Mouse (Mus musculus): Measurements from ENCODE around the gene Vmn1r217. TPM values are rescaled to one million over a fixed set of nuclear protein-coding genes. Genes with fewer than 3 reads are reported as not detected.

Vmn1r217 gene
- polyA plus RNA-seq, 1 experiment = not detected

DNA sequence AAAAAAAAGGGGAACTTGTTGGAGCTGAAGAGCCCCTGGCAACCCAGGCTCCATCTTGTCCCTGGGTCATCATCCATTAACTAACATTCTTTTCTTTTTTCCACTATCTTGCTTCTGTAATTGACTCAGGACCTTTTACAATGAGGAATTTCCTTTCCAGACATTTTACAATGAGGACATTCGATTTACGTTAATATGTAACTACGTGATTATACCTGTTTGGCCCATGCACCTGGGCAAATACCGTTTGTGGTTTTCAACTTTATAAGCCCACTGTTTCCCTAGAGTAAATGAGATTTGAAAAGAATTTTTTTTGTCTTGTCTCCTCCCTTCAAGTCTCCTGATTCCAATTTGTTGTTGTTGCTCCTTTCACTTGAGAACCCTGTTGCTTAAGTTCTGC is 23.6 kb downstream of the Vmn1r217 start:
- Histone ChIP-seq H3K27me3 (replicated peaks; ENCODE audit: control insufficient read depth, insufficient read depth, low read length) (no peaks in the 10 kb centered on the region), H3K4me1 (ENCODE audit: control insufficient read depth, insufficient read depth, low read length) (no peaks in the 10 kb centered on the region), H3K27ac (ENCODE audit: insufficient read depth, low read depth, low read length) (no peak overlapping the region), H3K36me3 (ENCODE audit: control insufficient read depth, insufficient read depth, low read length) (no peaks in the 10 kb centered on the region), H3K4me3 (ENCODE audit: insufficient read depth, low read depth, low read length) (no peak overlapping the region)
- WGBS = 64% methylated on average over 4 of the region's 4 CpGs
- no peak for DNase-seq
- TF ChIP-seq POLR2A (IDR thresholded peaks at IDR 0.05; ENCODE audit: low read depth, low read length) (no peak), CTCF (conservative IDR thresholded peaks at IDR 0.05; ENCODE audit: insufficient read depth, insufficient read length, low read depth, low read length) (no peak)

DNA sequence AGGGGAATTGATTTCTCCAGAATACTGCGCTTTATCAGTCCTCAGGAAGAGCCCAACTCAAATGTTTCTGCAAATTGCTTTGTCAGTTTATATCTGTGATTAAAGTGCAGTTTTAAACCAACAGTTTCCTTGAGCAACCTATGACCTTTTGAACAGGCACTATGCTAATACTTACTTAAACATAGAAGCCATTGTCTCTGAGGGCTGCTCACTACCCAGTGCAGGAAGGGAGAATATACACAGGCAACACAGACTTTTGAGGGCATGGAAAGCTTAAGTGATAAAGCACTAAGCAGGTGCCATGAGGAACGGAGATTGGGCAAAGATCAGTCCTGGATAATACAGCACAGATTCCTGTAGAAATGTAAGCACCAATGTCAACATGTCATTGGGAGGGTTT is 48.7 kb downstream of the Vmn1r217 start:
- WGBS = 90% methylated on average over 2 of the region's 2 CpGs

DNA sequence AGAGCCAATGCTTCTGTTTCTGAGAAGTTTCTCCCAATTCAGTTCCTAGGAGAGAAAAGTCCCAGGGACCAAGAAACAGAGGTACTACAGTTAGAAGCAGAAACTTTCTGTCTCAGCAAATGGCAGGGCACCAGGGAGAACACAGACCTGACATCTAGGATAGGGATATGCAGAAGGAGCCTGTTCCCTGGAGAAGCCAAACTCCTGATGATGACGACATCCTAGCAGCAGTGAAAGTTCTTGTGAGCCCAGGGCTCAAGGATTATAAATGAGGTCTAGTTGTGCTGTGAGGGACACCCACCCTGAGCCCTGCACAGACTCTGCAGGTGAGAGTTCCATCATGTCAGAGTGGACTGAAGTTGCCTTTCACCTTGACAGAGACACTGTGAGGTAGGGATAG is 50.3 kb downstream of the Vmn1r217 start, which contains the start of gene Vmn1r215:
Vmn1r215 (plus strand) TSS at position 301 of the 400 bp plus-strand sequence.
- no peaks in the 10 kb centered on the region for H3K4me1 ChIP-seq (ENCODE audit: control insufficient read depth, insufficient read depth, low read length)

More for the DNA sequence above, 48.7 kb downstream of the Vmn1r217 start:
- Histone ChIP-seq H3K36me3 (ENCODE audit: control insufficient read depth, insufficient read depth, low read length) (no peaks in the 10 kb centered on the region), H3K4me3 (ENCODE audit: insufficient read depth, low read depth, low read length) (no peak overlapping the region), H3K27ac (ENCODE audit: insufficient read depth, low read depth, low read length) (no peak overlapping the region), H3K27me3 (replicated peaks; ENCODE audit: control insufficient read depth, insufficient read depth, low read length) (no peaks in the 10 kb centered on the region), H3K4me1 (ENCODE audit: control insufficient read depth, insufficient read depth, low read length) (no peaks in the 10 kb centered on the region)
- DNase-seq = no peak
- no peak for TF ChIP-seq POLR2A (IDR thresholded peaks at IDR 0.05; ENCODE audit: low read depth, low read length)
- TF ChIP-seq CTCF (conservative IDR thresholded peaks at IDR 0.05; ENCODE audit: insufficient read depth, insufficient read length, low read depth, low read length) = no peak

DNA sequence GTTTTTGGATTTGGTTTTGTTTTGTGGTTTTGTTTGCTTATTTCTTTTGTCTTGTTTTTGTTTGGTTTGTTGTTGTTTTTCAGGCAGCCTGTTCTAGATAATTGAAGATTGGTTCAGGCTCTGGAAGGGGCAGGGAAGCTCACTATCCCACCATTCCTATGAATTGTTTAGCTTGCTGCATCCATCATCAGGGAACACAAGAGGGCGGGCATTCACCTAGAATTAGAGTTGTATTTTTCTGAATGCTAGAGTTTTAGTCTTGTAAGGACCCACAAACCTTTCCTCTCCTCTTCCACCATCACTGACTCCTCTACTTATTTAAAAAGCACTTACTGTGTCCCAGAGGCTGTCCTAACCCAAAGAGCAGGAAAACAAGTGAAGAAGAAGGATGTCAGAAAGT is 60.2 kb downstream of the Vmn1r217 start:
- no peak for DNase-seq
- 53% methylated on average over 1 of the region's 1 CpGs for WGBS
- no peak overlapping the region for H3K27ac ChIP-seq (ENCODE audit: insufficient read depth, low read depth, low read length)
- no peaks in the 10 kb centered on the region for H3K4me1 ChIP-seq (ENCODE audit: control insufficient read depth, insufficient read depth, low read length)
- H3K27me3 ChIP-seq (replicated peaks; ENCODE audit: control insufficient read depth, insufficient read depth, low read length) = no peaks in the 10 kb centered on the region; the same call in 1 of the 2 replicates
- no peak for TF ChIP-seq CTCF (conservative IDR thresholded peaks at IDR 0.05; ENCODE audit: insufficient read depth, insufficient read length, low read depth, low read length)
- no peak for TF ChIP-seq POLR2A (IDR thresholded peaks at IDR 0.05; ENCODE audit: low read depth, low read length)
- H3K36me3 ChIP-seq (ENCODE audit: control insufficient read depth, insufficient read depth, low read length) = no peaks in the 10 kb centered on the region
- no peak overlapping the region for H3K4me3 ChIP-seq (ENCODE audit: insufficient read depth, low read depth, low read length)

More for the DNA sequence above, 50.3 kb downstream of the Vmn1r217 start, which contains the start of gene Vmn1r215:
- Histone ChIP-seq H3K27me3 (replicated peaks; ENCODE audit: control insufficient read depth, insufficient read depth, low read length) (no peaks in the 10 kb centered on the region; the same call in 1 of the 2 replicates), H3K36me3 (ENCODE audit: control insufficient read depth, insufficient read depth, low read length) (no peaks in the 10 kb centered on the region), H3K4me3 (ENCODE audit: insufficient read depth, low read depth, low read length) (no peak within 1 kb of the TSS), H3K27ac (ENCODE audit: insufficient read depth, low read depth, low read length) (no peak within 1 kb of the TSS)
- WGBS = 67% methylated on average over 1 of the region's 1 CpGs
- DNase-seq = no peak
- TF ChIP-seq CTCF (conservative IDR thresholded peaks at IDR 0.05; ENCODE audit: insufficient read depth, insufficient read length, low read depth, low read length) (no peak), POLR2A (IDR thresholded peaks at IDR 0.05; ENCODE audit: low read depth, low read length) (no peak)

Other genes with a start within 250 kb of the Vmn1r217 start
- gene Vmn1r212, start 234.0 kb downstream of the Vmn1r217 start, polyA plus RNA-seq (2012; rRNA removed) = not detected in 2 replicates
- gene Vmn1r213, start 110.6 kb downstream of the Vmn1r217 start, polyA plus RNA-seq (2012; rRNA removed) = not detected in 2 replicates
- not detected in 2 replicates for gene Vmn1r214, start 87.8 kb downstream of the Vmn1r217 start, polyA plus RNA-seq (2012; rRNA removed)
- gene Vmn1r215, start 50.2 kb downstream of the Vmn1r217 start, polyA plus RNA-seq (2012; rRNA removed) = not detected in 2 replicates
- not detected in 2 replicates for gene Vmn1r218, start 14.9 kb upstream of the Vmn1r217 start, polyA plus RNA-seq (2012; rRNA removed)
- gene Vmn1r219, start 41.1 kb upstream of the Vmn1r217 start, polyA plus RNA-seq (2012; rRNA removed) = not detected in 2 replicates
- gene Vmn1r220, start 69.7 kb upstream of the Vmn1r217 start, polyA plus RNA-seq (2012; rRNA removed) = not detected in 2 replicates
- not detected in 2 replicates for gene Vmn1r221, start 95.9 kb upstream of the Vmn1r217 start, polyA plus RNA-seq (2012; rRNA removed)
- not detected in 2 replicates for gene Vmn1r222, start 117.7 kb upstream of the Vmn1r217 start, polyA plus RNA-seq (2012; rRNA removed)
- gene Vmn1r223, start 128.9 kb upstream of the Vmn1r217 start, polyA plus RNA-seq (2012; rRNA removed) = not detected in 2 replicates